Mouse (Mus musculus): Measurements from ENCODE around the gene Olfr873. TPM values are rescaled to one million over a fixed set of nuclear protein-coding genes. Genes with fewer than 3 reads are reported as not detected.
"Not testable (repeated sequence)": the region's sequence is repeated elsewhere in the genome, so short reads cannot be mapped to it uniquely, and the experiment has no call there.

Gene Olfr873
- polyA plus RNA-seq (2014; fragmentation: Nextera tagmentation; extraction: Ambion mirVana), result not detected in 2 replicates

DNA sequence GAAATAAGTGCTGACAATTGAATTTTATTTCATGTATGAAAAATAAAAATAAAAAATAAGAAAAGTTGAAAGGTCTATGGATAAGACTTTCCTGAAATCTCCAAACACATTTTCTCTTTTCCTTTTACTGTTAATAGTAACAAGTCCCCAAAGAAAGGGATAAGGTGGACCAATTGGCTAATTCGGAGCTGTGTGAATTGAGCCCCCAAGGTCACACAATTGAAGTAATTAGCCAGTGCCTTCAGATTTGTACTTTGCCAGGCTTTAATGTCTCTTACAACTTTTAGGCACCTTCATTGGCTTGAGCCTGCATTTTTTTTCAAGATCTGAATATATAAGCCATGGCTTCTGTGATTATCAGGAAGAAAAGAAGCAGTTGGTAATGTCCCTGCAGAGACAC, at the start of gene Olfr873:
TSS of gene Olfr873 (plus strand) at position 301 of the 400 bp plus-strand sequence.
- Histone ChIP-seq H3K36me3 (ENCODE audit: control insufficient read depth, insufficient read depth, low read length) (no peaks in the 10 kb centered on the region), H3K4me2 (replicated peaks; ENCODE audit: low read depth, low read length) (no peak within 1 kb of the TSS), H3K4me3 (ENCODE audit: low read length) (no peak within 1 kb of the TSS), H3K4me1 (ENCODE audit: control insufficient read depth, insufficient read depth, low read length) (no peaks in the 10 kb centered on the region), H3K9me3 (ENCODE audit: control insufficient read depth, low read length) (no peaks in the 10 kb centered on the region), H3K27me3 (ENCODE audit: control insufficient read depth, insufficient read depth, low read length) (no peaks in the 10 kb centered on the region), H3K27ac (ENCODE audit: low read depth, low read length) (no peak within 1 kb of the TSS), H3K9ac (ENCODE audit: low read depth, low read length) (no peak within 1 kb of the TSS)
- WGBS, result 79% methylated on average over 1 of the region's 1 CpGs
- ATAC-seq (ENCODE audit: low FRiP score, low TSS enrichment), result no peak

- Histone ChIP-seq H3K4me3 (ENCODE audit: low read length) (no peak within 1 kb of the TSS), H3K4me2 (replicated peaks; ENCODE audit: low read depth, low read length) (no peak within 1 kb of the TSS), H3K36me3 (ENCODE audit: control insufficient read depth, insufficient read depth, low read length) (no peaks in the 10 kb centered on the region), H3K27me3 (ENCODE audit: control insufficient read depth, insufficient read depth, low read length) (no peaks in the 10 kb centered on the region), H3K27ac (ENCODE audit: low read depth, low read length) (no peak within 1 kb of the TSS), H3K9me3 (ENCODE audit: control insufficient read depth, low read length) (no peaks in the 10 kb centered on the region), H3K9ac (ENCODE audit: low read depth, low read length) (no peak within 1 kb of the TSS), H3K4me1 (ENCODE audit: control insufficient read depth, insufficient read depth, low read length) (no peaks in the 10 kb centered on the region)
- no peak for ATAC-seq (ENCODE audit: low FRiP score, low TSS enrichment)
- 74% methylated on average over 1 of the region's 1 CpGs for WGBS
These were observed 16.3 kb upstream of the Olfr873 start, which contains the start of gene Olfr39 for GRCm38 (mm10) chr9:20282051-20282450. Olfr39 (plus strand) TSS chr9:20282351.

GRCm38 (mm10) chr9:20295562-20295961, 2.8 kb upstream of the Olfr873 start:
- not testable (repeated sequence) for H3K4me3 ChIP-seq (ENCODE audit: low read length); H3K27ac ChIP-seq (ENCODE audit: low read depth, low read length); H3K9ac ChIP-seq (ENCODE audit: low read depth, low read length); H3K27me3 ChIP-seq (ENCODE audit: control insufficient read depth, insufficient read depth, low read length); H3K9me3 ChIP-seq (ENCODE audit: control insufficient read depth, low read length); H3K4me2 ChIP-seq (replicated peaks; ENCODE audit: low read depth, low read length); H3K36me3 ChIP-seq (ENCODE audit: control insufficient read depth, insufficient read depth, low read length); H3K4me1 ChIP-seq (ENCODE audit: control insufficient read depth, insufficient read depth, low read length); ATAC-seq (ENCODE audit: low FRiP score, low TSS enrichment)
- 85% methylated on average over 5 of the region's 5 CpGs for WGBS

DNA sequence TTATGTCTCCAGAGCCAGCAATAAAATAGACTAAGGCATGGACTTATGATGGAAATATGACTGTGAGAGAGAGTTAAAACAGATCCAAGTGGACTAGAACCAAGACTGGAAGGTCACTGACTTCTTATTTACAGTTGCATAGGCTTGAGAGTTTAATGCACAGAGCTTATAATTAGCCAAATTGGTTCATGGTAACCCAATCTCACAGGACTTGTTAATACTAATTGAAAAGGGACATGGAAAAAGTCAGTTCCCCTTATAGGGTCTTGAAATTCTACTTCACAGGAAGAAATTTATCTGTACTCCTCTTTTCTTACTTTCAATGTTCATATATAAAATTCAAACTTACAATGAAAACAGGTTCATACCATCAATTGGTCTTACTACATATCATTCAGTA, 37.7 kb downstream of the Olfr873 start, which contains the start of gene Olfr18:
TSS of gene Olfr18 (minus strand) at position 101 of the 400 bp plus-strand sequence.
- no peak within 1 kb of the TSS for H3K4me3 ChIP-seq (ENCODE audit: low read length)
- ATAC-seq (ENCODE audit: low FRiP score, low TSS enrichment), result no peak
- H3K9ac ChIP-seq (ENCODE audit: low read depth, low read length), result no peak within 1 kb of the TSS
- no peaks in the 10 kb centered on the region for H3K36me3 ChIP-seq (ENCODE audit: control insufficient read depth, insufficient read depth, low read length)
- H3K4me2 ChIP-seq (replicated peaks; ENCODE audit: low read depth, low read length), result no peak within 1 kb of the TSS
- no peaks in the 10 kb centered on the region for H3K9me3 ChIP-seq (ENCODE audit: control insufficient read depth, low read length)
- H3K27me3 ChIP-seq (ENCODE audit: control insufficient read depth, insufficient read depth, low read length), result no peaks in the 10 kb centered on the region
- no peaks in the 10 kb centered on the region for H3K4me1 ChIP-seq (ENCODE audit: control insufficient read depth, insufficient read depth, low read length)
- H3K27ac ChIP-seq (ENCODE audit: low read depth, low read length), result no peak within 1 kb of the TSS

GRCm38 (mm10) chr9:20348501-20348900, 50.2 kb downstream of the Olfr873 start:
- 94% methylated on average over 4 of the region's 4 CpGs for WGBS
- H3K4me2 ChIP-seq (replicated peaks; ENCODE audit: low read depth, low read length), result no peak overlapping the region
- no peaks in the 10 kb centered on the region for H3K9me3 ChIP-seq (ENCODE audit: control insufficient read depth, low read length)
- peaks cover 22% of the 10 kb centered on the region for H3K36me3 ChIP-seq (ENCODE audit: control insufficient read depth, insufficient read depth, low read length)
- H3K27me3 ChIP-seq (ENCODE audit: control insufficient read depth, insufficient read depth, low read length), result no peaks in the 10 kb centered on the region
- no peak overlapping the region for H3K9ac ChIP-seq (ENCODE audit: low read depth, low read length)
- H3K4me3 ChIP-seq (ENCODE audit: low read length), result no peak overlapping the region
- ATAC-seq (ENCODE audit: low FRiP score, low TSS enrichment), result no peak
- H3K4me1 ChIP-seq (ENCODE audit: control insufficient read depth, insufficient read depth, low read length), result no peaks in the 10 kb centered on the region
- no peak overlapping the region for H3K27ac ChIP-seq (ENCODE audit: low read depth, low read length)

Other genes starting within 250 kb of the Olfr873 start
- gene Olfr867, start 241.0 kb upstream of the Olfr873 start, polyA plus RNA-seq (2014; fragmentation: Nextera tagmentation; extraction: Ambion mirVana), result not detected in 2 replicates
- gene Olfr868, start 199.9 kb upstream of the Olfr873 start, polyA plus RNA-seq (2014; fragmentation: Nextera tagmentation; extraction: Ambion mirVana), result not detected in 2 replicates
- gene Olfr869, start 169.5 kb upstream of the Olfr873 start, polyA plus RNA-seq (2014; fragmentation: Nextera tagmentation; extraction: Ambion mirVana), result not detected in 2 replicates
- gene Olfr870, start 124.5 kb upstream of the Olfr873 start, polyA plus RNA-seq (2014; fragmentation: Nextera tagmentation; extraction: Ambion mirVana), result not detected in 2 replicates
- not detected in 2 replicates for gene Olfr871, start 86.3 kb upstream of the Olfr873 start, polyA plus RNA-seq (2014; fragmentation: Nextera tagmentation; extraction: Ambion mirVana)
- gene Olfr872, start 61.4 kb upstream of the Olfr873 start, polyA plus RNA-seq (2014; fragmentation: Nextera tagmentation; extraction: Ambion mirVana), result not detected in 2 replicates
- not detected in 2 replicates for gene Olfr39, start 16.2 kb upstream of the Olfr873 start, polyA plus RNA-seq (2014; fragmentation: Nextera tagmentation; extraction: Ambion mirVana)
- not detected in 2 replicates for gene Olfr18, start 37.6 kb downstream of the Olfr873 start, polyA plus RNA-seq (2014; fragmentation: Nextera tagmentation; extraction: Ambion mirVana)
- gene Zfp560, start 86.6 kb downstream of the Olfr873 start, polyA plus RNA-seq (2014; fragmentation: Nextera tagmentation; extraction: Ambion mirVana), result 38.2 and 43.5 TPM in 2 replicates
- 15.7 and 36.5 TPM in 2 replicates for gene Zfp26, start 161.6 kb downstream of the Olfr873 start, polyA plus RNA-seq (2014; fragmentation: Nextera tagmentation; extraction: Ambion mirVana)
- gene Zfp426, start 194.2 kb downstream of the Olfr873 start, polyA plus RNA-seq (2014; fragmentation: Nextera tagmentation; extraction: Ambion mirVana), result 12.8 and 22.6 TPM in 2 replicates
- 80.5 and 96.4 TPM in 2 replicates for gene Zfp266, start 222.9 kb downstream of the Olfr873 start, polyA plus RNA-seq (2014; fragmentation: Nextera tagmentation; extraction: Ambion mirVana)

All from kidney, embryonic 14.5 days (tissue).